ENCODE assay signal across 21 mouse cellular contexts in the genomic region with DNA sequence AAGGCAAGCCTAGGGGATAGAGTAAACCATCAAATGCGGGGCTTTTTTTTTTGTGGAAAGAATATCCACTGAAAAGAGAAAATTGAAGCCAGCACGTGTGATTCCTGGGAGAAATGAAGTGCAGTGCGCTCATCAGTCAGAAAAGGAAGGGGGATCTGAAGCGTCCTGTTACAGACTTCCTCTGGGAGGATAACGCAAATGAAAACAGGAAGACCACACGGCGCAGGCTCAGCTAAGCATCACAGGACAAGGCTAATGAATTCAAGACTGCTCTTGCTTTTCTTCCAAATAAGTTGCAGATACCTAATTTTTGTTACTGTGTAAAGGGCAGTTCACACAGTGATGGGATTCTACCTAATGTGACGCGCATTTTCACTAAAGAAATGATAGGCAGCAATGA.
DNase-seq lines count a peak whose midpoint lies in the region; ATAC-seq and TF ChIP-seq lines count a peak whose summit lies in the region.
"Had no signal": no experiment of that assay in that cellular context is flagged by ENCODE, and none has a peak within 500 bp of the region (broad histone marks: within the 10 kb centered on the region; RNA-seq: fewer than 3 reads in every experiment).

No protein-coding gene starts in this region.

- H3K9ac ChIP-seq in heart, embryonic 16.5 days (ENCODE audit: low read length): no peak overlapping the region
- H3K9ac ChIP-seq in lung, embryonic 16.5 days (ENCODE audit: low read length): no peak overlapping the region
- H3K9ac ChIP-seq in embryonic facial prominence, embryonic 11.5 days (replicated peaks; ENCODE audit: low read length): no peak overlapping the region
- no peak overlapping the region for H3K9ac ChIP-seq in limb, embryonic 15.5 days
- H3K9ac ChIP-seq: forebrain, postnatal 0 days; liver, embryonic 15.5 days; midbrain, embryonic 15.5 days had no signal

- no peak for TF ChIP-seq CTCF in lung, adult 2 months (IDR thresholded peaks at IDR 0.05; ENCODE audit: insufficient read depth, low read length)

- H3K4me1 ChIP-seq in heart, embryonic 16.5 days (ENCODE audit: control insufficient read depth, insufficient read depth, low read length): no peaks in the 10 kb centered on the region
- no peaks in the 10 kb centered on the region for H3K4me1 ChIP-seq in lung, embryonic 16.5 days (replicated peaks; ENCODE audit: control insufficient read depth, insufficient read depth, low read length)
- H3K4me1 ChIP-seq in lung, adult 2 months (ENCODE audit: control insufficient read depth, insufficient read depth, low read length): no peaks in the 10 kb centered on the region
- H3K4me1 ChIP-seq in embryonic facial prominence, embryonic 11.5 days (ENCODE audit: control insufficient read depth, insufficient read depth, low read length): no peaks in the 10 kb centered on the region
- no peaks in the 10 kb centered on the region for H3K4me1 ChIP-seq in limb, embryonic 15.5 days
- H3K4me1 ChIP-seq: liver, embryonic 15.5 days; midbrain, embryonic 15.5 days had no signal

- no peak for DNase-seq in heart, postnatal 4 days
- DNase-seq in lung, adult 2 months: no peak
- DNase-seq in embryonic facial prominence, embryonic 11.5 days (ENCODE audit: low spot score): peak; percentile 75
- no peak for DNase-seq in spleen, postnatal 36 days (ENCODE audit: low spot score in 2 of 2)
- DNase-seq in Muller cell, postnatal 12 days (ENCODE audit: inconsistent ontology term): no peak
- DNase-seq: adrenal gland, adult 8-10 months; cerebellum, adult 9-11 months; forebrain, postnatal 0 days; heart, postnatal 36 days; kidney, adult 2 months; kidney, postnatal 36 days; left cerebral cortex, postnatal 4 days; lung, postnatal 36 days; spleen, adult 18-20 months had no signal

- no peaks in the 10 kb centered on the region for H3K27me3 ChIP-seq in heart, embryonic 16.5 days (ENCODE audit: control insufficient read depth, insufficient read depth, low read length)
- H3K27me3 ChIP-seq in lung, embryonic 16.5 days (ENCODE audit: control insufficient read depth, insufficient read depth, low read depth, low read length): no peaks in the 10 kb centered on the region
- no peaks in the 10 kb centered on the region for H3K27me3 ChIP-seq in embryonic facial prominence, embryonic 11.5 days (ENCODE audit: control insufficient read depth, insufficient read depth, low read length)
- H3K27me3 ChIP-seq in limb, embryonic 15.5 days: no peaks in the 10 kb centered on the region
- H3K27me3 ChIP-seq: liver, embryonic 15.5 days; midbrain, embryonic 15.5 days had no signal

- 45% methylated on average over 9 of the region's 9 CpGs for WGBS in heart, embryonic 16.5 days
- 53% methylated on average over 9 of the region's 9 CpGs for WGBS in lung, embryonic 16.5 days
- WGBS in lung, adult 2 months: 43% methylated on average over 9 of the region's 9 CpGs
- 29% methylated on average over 9 of the region's 9 CpGs for WGBS in embryonic facial prominence, embryonic 11.5 days
- 31% methylated on average over 9 of the region's 9 CpGs for WGBS in limb, embryonic 15.5 days

- H3K4me3 ChIP-seq in heart, embryonic 16.5 days (ENCODE audit: low read length): no peak overlapping the region
- no peak overlapping the region for H3K4me3 ChIP-seq in lung, embryonic 16.5 days (ENCODE audit: low read length)
- H3K4me3 ChIP-seq in lung, adult 2 months (replicated peaks; ENCODE audit: extremely low read depth, low read depth, low read length): no peak overlapping the region
- H3K4me3 ChIP-seq in embryonic facial prominence, embryonic 11.5 days (ENCODE audit: low read depth, low read length): no peak overlapping the region
- H3K4me3 ChIP-seq in limb, embryonic 15.5 days: no peak overlapping the region
- H3K4me3 ChIP-seq: left cerebral cortex, adult 2 months; liver, embryonic 15.5 days; midbrain, embryonic 15.5 days; myocyte had no signal

- no peak for TF ChIP-seq POLR2A in lung, adult 2 months (IDR thresholded peaks at IDR 0.05; ENCODE audit: borderline replicate concordance, extremely low read depth, low read depth, low read length)

- no peaks in the 10 kb centered on the region for H3K36me3 ChIP-seq in heart, embryonic 16.5 days (ENCODE audit: control insufficient read depth, insufficient read depth)
- H3K36me3 ChIP-seq in lung, embryonic 16.5 days (ENCODE audit: control insufficient read depth, insufficient read depth, low read length): no peaks in the 10 kb centered on the region
- H3K36me3 ChIP-seq in embryonic facial prominence, embryonic 11.5 days (replicated peaks; ENCODE audit: control insufficient read depth, insufficient read depth, low read depth, low read length): no peaks in the 10 kb centered on the region
- H3K36me3 ChIP-seq in limb, embryonic 15.5 days: no peaks in the 10 kb centered on the region
- H3K36me3 ChIP-seq: liver, embryonic 15.5 days; midbrain, embryonic 15.5 days had no signal

- no peaks in the 10 kb centered on the region for H3K9me3 ChIP-seq in heart, embryonic 16.5 days (replicated peaks; ENCODE audit: control insufficient read depth, low read length)
- no peaks in the 10 kb centered on the region for H3K9me3 ChIP-seq in lung, embryonic 16.5 days (ENCODE audit: control insufficient read depth, low read length)
- H3K9me3 ChIP-seq in embryonic facial prominence, embryonic 11.5 days (replicated peaks; ENCODE audit: control insufficient read depth, low read length): no peaks in the 10 kb centered on the region
- H3K9me3 ChIP-seq in limb, embryonic 15.5 days: no peaks in the 10 kb centered on the region
- H3K9me3 ChIP-seq: liver, embryonic 15.5 days; midbrain, embryonic 15.5 days had no signal

- ATAC-seq in heart, embryonic 16.5 days (replicated peaks; ENCODE audit: extremely low read depth, insufficient read depth, low FRiP score): no peak
- ATAC-seq in lung, embryonic 16.5 days (ENCODE audit: low read depth): no peak
- ATAC-seq in embryonic facial prominence, embryonic 11.5 days (replicated peaks; ENCODE audit: insufficient number of reproducible peaks, low FRiP score, low TSS enrichment, low read depth): peak; percentile 59; the same call in 1 of the 2 replicates
- no peak for ATAC-seq in limb, embryonic 15.5 days (ENCODE audit: insufficient number of reproducible peaks, low FRiP score, low TSS enrichment, low read depth)
- ATAC-seq: forebrain, postnatal 0 days; midbrain, embryonic 15.5 days had no signal

- H3K4me2 ChIP-seq in heart, embryonic 16.5 days (ENCODE audit: low read depth, low read length): 0 out of 2 replicates have a peak overlapping the region, but pooled peaks have one; percentile 15
- peak overlapping the region; percentile 41 for H3K4me2 ChIP-seq in lung, embryonic 16.5 days (ENCODE audit: low read depth, low read length)
- H3K4me2 ChIP-seq in embryonic facial prominence, embryonic 11.5 days (ENCODE audit: low read depth, low read length): no peak overlapping the region; the same call in 1 of the 2 replicates
- H3K4me2 ChIP-seq in limb, embryonic 15.5 days: 0 out of 2 replicates have a peak overlapping the region, but pooled peaks have one; percentile 17
- H3K4me2 ChIP-seq: liver, embryonic 15.5 days; midbrain, embryonic 15.5 days had no signal

- no peak overlapping the region for H3K27ac ChIP-seq in heart, embryonic 16.5 days (ENCODE audit: low read length)
- H3K27ac ChIP-seq in lung, embryonic 16.5 days (ENCODE audit: low read length): no peak overlapping the region
- H3K27ac ChIP-seq in embryonic facial prominence, embryonic 11.5 days (replicated peaks; ENCODE audit: low read depth, low read length): no peak overlapping the region
- H3K27ac ChIP-seq in limb, embryonic 15.5 days: no peak overlapping the region
- H3K27ac ChIP-seq: left cerebral cortex, adult 2 months; liver, embryonic 15.5 days; midbrain, embryonic 15.5 days had no signal
